Mouse (Mus musculus): ENCODE measurements around the gene Grxcr1. TPM values are rescaled to one million over a fixed set of nuclear protein-coding genes. Genes with fewer than 3 reads are reported as not detected.
A peak's percentile ranks its signal among the peaks of the same experiment; 100 is the strongest.

Gene Grxcr1
- polyA plus RNA-seq, 1 experiment from 2014 or later, result not detected

- ATAC-seq (ENCODE audit: low FRiP score, low TSS enrichment) (no peak), DNase-seq (ENCODE audit: low spot score) (peak; percentile 34)
- WGBS, result 12% methylated on average over 4 of the region's 4 CpGs
- Histone ChIP-seq H3K27ac (replicated peaks) (no peak overlapping the region), H3K4me2 (replicated peaks; ENCODE audit: low read depth) (no peak overlapping the region), H3K36me3 (ENCODE audit: control insufficient read depth, insufficient read depth, low read length) (no peaks in the 10 kb centered on the region), H3K4me3 (ENCODE audit: low read depth, low read length) (no peak overlapping the region), H3K9me3 (ENCODE audit: control insufficient read depth, low read length) (no peaks in the 10 kb centered on the region), H3K9ac (ENCODE audit: low read length) (no peak overlapping the region), H3K27me3 (ENCODE audit: control insufficient read depth, insufficient read depth, low read length) (no peaks in the 10 kb centered on the region), H3K4me1 (replicated peaks; ENCODE audit: control insufficient read depth, insufficient read depth) (no peaks in the 10 kb centered on the region)
- TF ChIP-seq CTCF (IDR thresholded peaks at IDR 0.05; ENCODE audit: low read depth) (peak; percentile 77), EP300 (optimal IDR thresholded peaks at IDR 0.05) (no peak)
Observed at GRCm38 (mm10) chr5:68128421-68128820, 96.8 kb downstream of the Grxcr1 start.

- 70% methylated on average over 3 of the region's 3 CpGs for WGBS
- DNase-seq (ENCODE audit: low spot score) (no peak), ATAC-seq (ENCODE audit: low FRiP score, low TSS enrichment) (no peak)
- no peak for TF ChIP-seq CTCF (IDR thresholded peaks at IDR 0.05; ENCODE audit: low read depth)
- Histone ChIP-seq H3K4me1 (replicated peaks; ENCODE audit: control insufficient read depth, insufficient read depth) (no peaks in the 10 kb centered on the region), H3K36me3 (ENCODE audit: control insufficient read depth, insufficient read depth, low read length) (no peaks in the 10 kb centered on the region), H3K4me3 (ENCODE audit: low read depth, low read length) (no peak overlapping the region), H3K9me3 (ENCODE audit: control insufficient read depth, low read length) (no peaks in the 10 kb centered on the region), H3K9ac (ENCODE audit: low read length) (no peak overlapping the region), H3K4me2 (replicated peaks; ENCODE audit: low read depth) (no peak overlapping the region), H3K27me3 (ENCODE audit: control insufficient read depth, insufficient read depth, low read length) (no peaks in the 10 kb centered on the region), H3K27ac (replicated peaks) (no peak overlapping the region)
Observed at GRCm38 (mm10) chr5:68128821-68129608, 97.4 kb downstream of the Grxcr1 start.

DNA sequence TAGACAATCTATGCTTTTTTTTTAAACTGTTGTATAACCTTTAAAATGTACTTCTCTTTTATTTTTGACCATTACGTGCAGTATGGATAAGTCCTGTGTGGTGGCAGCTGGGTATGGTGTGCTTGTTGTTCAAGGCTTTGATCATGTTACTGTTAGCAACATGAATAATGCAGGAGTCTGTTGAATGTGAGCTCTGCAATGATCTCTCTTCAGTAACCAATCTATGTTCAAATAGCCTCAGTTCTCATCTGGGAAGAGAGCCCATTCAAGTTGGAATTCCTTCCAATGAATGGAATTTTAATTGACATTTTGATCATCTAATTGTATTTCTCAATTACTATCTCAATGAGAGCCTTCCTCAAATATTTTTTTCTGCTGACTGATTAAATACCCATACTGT is 115.2 kb downstream of the Grxcr1 start:
- Histone ChIP-seq H3K9me3 (ENCODE audit: control insufficient read depth, low read length) (no peaks in the 10 kb centered on the region), H3K4me1 (replicated peaks; ENCODE audit: control insufficient read depth, insufficient read depth) (no peaks in the 10 kb centered on the region), H3K36me3 (ENCODE audit: control insufficient read depth, insufficient read depth, low read length) (no peaks in the 10 kb centered on the region), H3K27me3 (ENCODE audit: control insufficient read depth, insufficient read depth, low read length) (no peaks in the 10 kb centered on the region), H3K27ac (replicated peaks) (no peak overlapping the region), H3K4me2 (replicated peaks; ENCODE audit: low read depth) (no peak overlapping the region), H3K4me3 (ENCODE audit: low read depth, low read length) (no peak overlapping the region), H3K9ac (ENCODE audit: low read length) (no peak overlapping the region)
- TF ChIP-seq EP300 (optimal IDR thresholded peaks at IDR 0.05) (no peak), CTCF (IDR thresholded peaks at IDR 0.05; ENCODE audit: low read depth) (no peak)
- ATAC-seq (ENCODE audit: low FRiP score, low TSS enrichment), result no peak
- DNase-seq (ENCODE audit: low spot score), result no peak
- WGBS, result 86% methylated on average over 1 of the region's 1 CpGs

GRCm38 (mm10) chr5:68149946-68150345 is 118.3 kb downstream of the Grxcr1 start:
- H3K27me3 ChIP-seq (ENCODE audit: control insufficient read depth, insufficient read depth, low read length), result no peaks in the 10 kb centered on the region
- H3K27ac ChIP-seq (replicated peaks), result no peak overlapping the region
- TF ChIP-seq CTCF (IDR thresholded peaks at IDR 0.05; ENCODE audit: low read depth) (no peak), EP300 (optimal IDR thresholded peaks at IDR 0.05) (no peak)
- no peak for ATAC-seq (ENCODE audit: low FRiP score, low TSS enrichment)
- H3K9ac ChIP-seq (ENCODE audit: low read length), result no peak overlapping the region
- no peaks in the 10 kb centered on the region for H3K4me1 ChIP-seq (replicated peaks; ENCODE audit: control insufficient read depth, insufficient read depth)
- WGBS, result 57% methylated on average over 3 of the region's 3 CpGs
- H3K4me3 ChIP-seq (ENCODE audit: low read depth, low read length), result no peak overlapping the region
- H3K36me3 ChIP-seq (ENCODE audit: control insufficient read depth, insufficient read depth, low read length), result no peaks in the 10 kb centered on the region
- no peak for DNase-seq (ENCODE audit: low spot score)
- no peaks in the 10 kb centered on the region for H3K9me3 ChIP-seq (ENCODE audit: control insufficient read depth, low read length)
- no peak overlapping the region for H3K4me2 ChIP-seq (replicated peaks; ENCODE audit: low read depth)

DNA sequence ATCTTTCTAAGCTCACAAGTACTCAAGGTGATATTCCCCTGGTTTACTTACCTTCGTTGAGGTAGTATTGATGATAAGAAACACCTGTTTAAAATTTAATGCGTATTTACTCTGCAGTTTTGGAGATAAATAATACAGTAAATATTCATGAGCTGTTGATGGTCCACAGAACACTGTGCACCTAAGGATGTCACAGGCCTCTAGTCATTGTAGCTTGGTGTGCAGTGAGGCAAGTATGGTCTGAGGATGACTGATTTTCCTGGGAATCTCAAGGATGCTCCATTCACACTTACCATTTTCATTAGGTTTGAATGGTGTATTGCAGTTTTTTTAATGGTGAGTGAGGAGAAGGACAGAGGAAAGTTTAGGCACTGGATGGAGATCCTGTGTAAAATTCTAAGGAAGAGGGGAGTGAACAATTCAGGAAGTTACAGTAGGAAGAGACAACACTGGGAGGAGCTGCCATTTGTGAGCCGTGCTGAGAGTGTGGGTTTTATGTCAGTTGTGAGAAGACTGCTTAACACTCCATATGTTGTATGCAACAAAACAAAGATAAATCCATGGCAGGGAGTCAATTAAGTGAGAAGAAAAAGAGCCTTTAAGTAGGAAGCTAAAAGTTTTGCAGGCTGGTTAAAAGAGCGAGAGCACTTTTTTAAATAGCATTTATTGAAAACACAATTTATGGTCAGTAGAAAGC is 118.9 kb downstream of the Grxcr1 start:
- ATAC-seq (ENCODE audit: low FRiP score, low TSS enrichment), result no peak
- Histone ChIP-seq H3K4me2 (replicated peaks; ENCODE audit: low read depth) (no peak overlapping the region), H3K36me3 (ENCODE audit: control insufficient read depth, insufficient read depth, low read length) (no peaks in the 10 kb centered on the region), H3K4me1 (replicated peaks; ENCODE audit: control insufficient read depth, insufficient read depth) (no peaks in the 10 kb centered on the region), H3K4me3 (ENCODE audit: low read depth, low read length) (no peak overlapping the region), H3K9me3 (ENCODE audit: control insufficient read depth, low read length) (no peaks in the 10 kb centered on the region), H3K27ac (replicated peaks) (no peak overlapping the region), H3K27me3 (ENCODE audit: control insufficient read depth, insufficient read depth, low read length) (no peaks in the 10 kb centered on the region), H3K9ac (ENCODE audit: low read length) (no peak overlapping the region)
- DNase-seq (ENCODE audit: low spot score), result no peak
- WGBS, result 72% methylated on average over 4 of the region's 4 CpGs
- no peak for TF ChIP-seq EP300 (optimal IDR thresholded peaks at IDR 0.05)
- TF ChIP-seq CTCF (IDR thresholded peaks at IDR 0.05; ENCODE audit: low read depth), result no peak

DNA sequence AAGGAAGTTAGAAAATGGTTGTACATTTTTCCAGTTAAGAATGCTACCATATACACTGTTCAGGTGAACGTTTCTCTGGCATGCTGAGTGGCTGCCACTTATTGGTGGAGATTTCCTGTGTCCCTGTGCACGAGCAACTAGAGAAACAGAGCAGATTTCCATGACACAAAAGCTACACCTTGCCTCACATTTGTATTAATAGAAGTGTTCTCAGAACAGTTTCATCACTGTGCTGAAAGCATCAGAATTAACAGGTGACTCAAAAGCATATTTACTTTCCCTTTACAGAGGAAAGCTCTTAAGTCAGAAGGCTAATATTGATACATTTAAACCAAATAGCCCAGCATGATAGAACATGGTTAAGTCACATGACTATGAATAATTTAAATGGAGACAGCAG is 130.9 kb downstream of the Grxcr1 start:
- peak; percentile 13 for DNase-seq (ENCODE audit: low spot score)
- WGBS, result 43% methylated on average over 2 of the region's 2 CpGs
- peak; percentile 79 for ATAC-seq (ENCODE audit: low FRiP score, low TSS enrichment)

More for the DNA sequence above, 130.9 kb downstream of the Grxcr1 start:
- Histone ChIP-seq H3K27ac (replicated peaks) (no peak overlapping the region), H3K9me3 (ENCODE audit: control insufficient read depth, low read length) (no peaks in the 10 kb centered on the region), H3K4me3 (ENCODE audit: low read depth, low read length) (no peak overlapping the region), H3K4me1 (replicated peaks; ENCODE audit: control insufficient read depth, insufficient read depth) (no peaks in the 10 kb centered on the region), H3K36me3 (ENCODE audit: control insufficient read depth, insufficient read depth, low read length) (no peaks in the 10 kb centered on the region), H3K4me2 (replicated peaks; ENCODE audit: low read depth) (no peak overlapping the region), H3K9ac (ENCODE audit: low read length) (no peak overlapping the region), H3K27me3 (ENCODE audit: control insufficient read depth, insufficient read depth, low read length) (no peaks in the 10 kb centered on the region)
- TF ChIP-seq EP300 (optimal IDR thresholded peaks at IDR 0.05) (no peak), CTCF (IDR thresholded peaks at IDR 0.05; ENCODE audit: low read depth) (no peak)
